Mouse (Mus musculus) bone marrow, adult 2 months (tissue): ENCODE results near the gene Gm47996.
"Not testable (repeated sequence)": the region's sequence is repeated elsewhere in the genome, so short reads cannot be mapped to it uniquely, and the experiment has no call there.

ENCODE experiments used
- CTCF ChIP-seq: fragments of 200-500 bp; IDR thresholded peaks from 2 replicates; pipeline ENCODE4 v1.5.1; 2011; ENCODE audit warnings: low read length, control low read depth; ENCODE audit not compliant: control insufficient read depth, insufficient read depth
- POLR2A ChIP-seq: fragments of 200-500 bp; IDR thresholded peaks from 2 replicates; pipeline ENCODE4 v1.6.1; 2011; ENCODE audit warnings: low read depth, mild to moderate bottlenecking, control low read depth, low read length, borderline replicate concordance; ENCODE audit not compliant: control insufficient read depth

- not testable (repeated sequence) for TF ChIP-seq CTCF, POLR2A
Measured at GRCm38 (mm10) chr1:151202771-151203170, 7.2 kb upstream of the Gm47996 start.
